Mouse (Mus musculus): Measurements from ENCODE around the gene Timp2. TPM values are rescaled to one million over a fixed set of nuclear protein-coding genes. Genes with fewer than 3 reads are reported as not detected.

Timp2 gene
- polyA plus RNA-seq (2012; rRNA removed) = 176 and 186 TPM in 2 replicates

DNA sequence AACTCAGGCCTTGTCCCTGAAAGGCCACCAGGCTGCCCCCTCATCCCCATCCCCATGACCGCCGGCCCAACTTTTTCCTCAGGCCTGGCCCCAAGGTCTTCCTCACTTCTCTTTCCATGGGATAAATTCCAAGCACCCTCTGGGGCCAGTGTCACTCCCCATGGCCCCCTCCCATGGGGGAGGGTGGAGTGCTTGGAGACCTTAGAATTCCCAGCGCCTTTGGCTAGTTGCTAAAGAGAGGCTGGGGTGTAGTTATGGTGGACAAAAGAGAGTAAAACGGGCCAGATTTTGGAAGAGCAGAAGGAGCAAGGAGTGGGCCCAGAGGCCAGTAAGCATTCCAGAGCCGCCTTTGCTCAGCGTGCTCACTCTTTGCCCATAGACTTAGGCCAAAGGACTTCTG is at the start of gene Timp2:
TSS of gene Timp2 (minus strand) at position 101 of the 400 bp plus-strand sequence.
- peak within 1 kb of the TSS; percentile 85 for H3K27ac ChIP-seq (ENCODE audit: insufficient read depth, low read length)

GRCm38 (mm10) chr11:118405311-118405710 is 49.8 kb upstream of the Timp2 start:
- TF ChIP-seq POLR2A (IDR thresholded peaks at IDR 0.05; ENCODE audit: extremely low read depth, insufficient read depth, low read length) = no peak
- TF ChIP-seq CTCF (IDR thresholded peaks at IDR 0.05; ENCODE audit: extremely low read depth, insufficient read depth, low read length) = no peak
- no peak overlapping the region for H3K27ac ChIP-seq (ENCODE audit: insufficient read depth, low read length)
- no peak overlapping the region for H3K4me3 ChIP-seq (ENCODE audit: insufficient read depth, low read length)
- peaks cover 2% of the 10 kb centered on the region; the same call in 1 of the 2 replicates for H3K4me1 ChIP-seq (ENCODE audit: control insufficient read depth, insufficient read depth, low read length)

More for the DNA sequence above, at the start of gene Timp2:
- TF ChIP-seq CTCF (IDR thresholded peaks at IDR 0.05; ENCODE audit: extremely low read depth, insufficient read depth, low read length) (no peak), POLR2A (IDR thresholded peaks at IDR 0.05; ENCODE audit: extremely low read depth, insufficient read depth, low read length) (no peak)
- peak within 1 kb of the TSS; percentile 60 for H3K4me3 ChIP-seq (ENCODE audit: insufficient read depth, low read length)
- no peaks in the 10 kb centered on the region for H3K4me1 ChIP-seq (ENCODE audit: control insufficient read depth, insufficient read depth, low read length)

GRCm38 (mm10) chr11:118403951-118404899 is 48.7 kb upstream of the Timp2 start:
- no peak overlapping the region for H3K4me3 ChIP-seq (ENCODE audit: insufficient read depth, low read length)
- H3K4me1 ChIP-seq (ENCODE audit: control insufficient read depth, insufficient read depth, low read length) = peaks cover 2% of the 10 kb centered on the region; the same call in 1 of the 2 replicates
- H3K27ac ChIP-seq (ENCODE audit: insufficient read depth, low read length) = no peak overlapping the region
- TF ChIP-seq POLR2A (IDR thresholded peaks at IDR 0.05; ENCODE audit: extremely low read depth, insufficient read depth, low read length) (no peak), CTCF (IDR thresholded peaks at IDR 0.05; ENCODE audit: extremely low read depth, insufficient read depth, low read length) (no peak)

GRCm38 (mm10) chr11:118403183-118403582 is 47.6 kb upstream of the Timp2 start:
- Histone ChIP-seq H3K27ac (ENCODE audit: insufficient read depth, low read length) (no peak overlapping the region), H3K4me1 (ENCODE audit: control insufficient read depth, insufficient read depth, low read length) (peaks cover 2% of the 10 kb centered on the region; the same call in 1 of the 2 replicates), H3K4me3 (ENCODE audit: insufficient read depth, low read length) (no peak overlapping the region)
- TF ChIP-seq POLR2A (IDR thresholded peaks at IDR 0.05; ENCODE audit: extremely low read depth, insufficient read depth, low read length) (no peak), CTCF (IDR thresholded peaks at IDR 0.05; ENCODE audit: extremely low read depth, insufficient read depth, low read length) (no peak)

- peak; percentile 37 for TF ChIP-seq CTCF (IDR thresholded peaks at IDR 0.05; ENCODE audit: extremely low read depth, insufficient read depth, low read length)
- TF ChIP-seq POLR2A (IDR thresholded peaks at IDR 0.05; ENCODE audit: extremely low read depth, insufficient read depth, low read length) = peak; percentile 28; the same call in 1 of the 2 replicates
- H3K4me3 ChIP-seq (ENCODE audit: insufficient read depth, low read length) = no peak within 1 kb of the TSS
- H3K27ac ChIP-seq (ENCODE audit: insufficient read depth, low read length) = peak within 1 kb of the TSS; percentile 15; the same call in 1 of the 2 replicates
- peaks cover 2% of the 10 kb centered on the region; the same call in 1 of the 2 replicates for H3K4me1 ChIP-seq (ENCODE audit: control insufficient read depth, insufficient read depth, low read length)
Observed at GRCm38 (mm10) chr11:118401760-118402280, 46.3 kb upstream of the Timp2 start, which contains the start of gene Lgals3bp. Gene Lgals3bp (minus strand): TSS chr11:118402092.

- TF ChIP-seq CTCF (IDR thresholded peaks at IDR 0.05; ENCODE audit: extremely low read depth, insufficient read depth, low read length) (no peak), POLR2A (IDR thresholded peaks at IDR 0.05; ENCODE audit: extremely low read depth, insufficient read depth, low read length) (no peak)
- Histone ChIP-seq H3K4me1 (ENCODE audit: control insufficient read depth, insufficient read depth, low read length) (peaks cover 2% of the 10 kb centered on the region; the same call in 1 of the 2 replicates), H3K4me3 (ENCODE audit: insufficient read depth, low read length) (no peak overlapping the region), H3K27ac (ENCODE audit: insufficient read depth, low read length) (0 out of 2 replicates have a peak overlapping the region, but pooled peaks have one; percentile 9)
Observed at GRCm38 (mm10) chr11:118401195-118401594, 45.7 kb upstream of the Timp2 start.

DNA sequence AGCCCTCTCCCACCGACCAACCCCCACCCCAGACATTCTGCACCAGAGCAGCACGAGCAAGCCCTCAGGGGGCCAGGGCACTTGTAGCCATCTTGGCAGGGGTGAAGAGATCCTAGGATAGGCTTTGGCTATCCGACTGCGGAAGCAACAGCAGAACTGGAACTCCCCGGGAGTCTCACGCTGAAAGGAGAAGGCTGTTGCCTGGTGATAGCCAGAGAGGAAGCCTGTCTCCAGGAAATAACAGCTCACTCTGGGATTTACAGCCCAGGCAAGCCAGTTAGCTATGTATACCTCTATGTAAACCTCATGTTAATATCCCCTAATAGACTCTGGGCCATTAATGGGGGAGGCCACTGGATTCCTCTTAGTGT is 45.0 kb upstream of the Timp2 start:
- no peak for TF ChIP-seq CTCF (IDR thresholded peaks at IDR 0.05; ENCODE audit: extremely low read depth, insufficient read depth, low read length)
- no peak for TF ChIP-seq POLR2A (IDR thresholded peaks at IDR 0.05; ENCODE audit: extremely low read depth, insufficient read depth, low read length)
- Histone ChIP-seq H3K27ac (ENCODE audit: insufficient read depth, low read length) (no peak overlapping the region), H3K4me3 (ENCODE audit: insufficient read depth, low read length) (no peak overlapping the region), H3K4me1 (ENCODE audit: control insufficient read depth, insufficient read depth, low read length) (peaks cover 2% of the 10 kb centered on the region; the same call in 1 of the 2 replicates)

- Histone ChIP-seq H3K27ac (ENCODE audit: insufficient read depth, low read length) (no peak overlapping the region), H3K4me1 (ENCODE audit: control insufficient read depth, insufficient read depth, low read length) (peaks cover 2% of the 10 kb centered on the region; the same call in 1 of the 2 replicates), H3K4me3 (ENCODE audit: insufficient read depth, low read length) (no peak overlapping the region)
- no peak for TF ChIP-seq CTCF (IDR thresholded peaks at IDR 0.05; ENCODE audit: extremely low read depth, insufficient read depth, low read length)
- TF ChIP-seq POLR2A (IDR thresholded peaks at IDR 0.05; ENCODE audit: extremely low read depth, insufficient read depth, low read length) = no peak
Observed at GRCm38 (mm10) chr11:118399891-118400565, 44.5 kb upstream of the Timp2 start.
